Mouse (Mus musculus) CH12.LX (cell line): ENCODE data around the gene Cdc37. TPM values are rescaled to one million over a fixed set of nuclear protein-coding genes. Genes with fewer than 3 reads are reported as not detected.

ENCODE experiments used
- DNase-seq: peaks from one replicate; pipeline ENCODE4 v3.0.0-alpha.2; 2013; ENCODE audit errors: extremely low read depth
- H3K27ac ChIP-seq: 2 replicates; pipeline ENCODE4 v1.5.1; 2012; ENCODE audit warnings: low read depth, mild to moderate bottlenecking, control low read depth, moderate library complexity; ENCODE audit not compliant: insufficient read depth
- H3K27me3 ChIP-seq: replicated peaks from 2 replicates; pipeline ENCODE3; 2012; ENCODE audit warnings: inconsistent platforms
- H3K36me3 ChIP-seq, 2 experiments: replicated peaks in 1 of 2; 2 replicates each; pipeline versions ENCODE3 to v1.6.1; 2012; ENCODE audit warnings: inconsistent platforms in 1 of 2, low read length in 1 of 2, mild to moderate bottlenecking in 1 of 2, mixed read lengths in 1 of 2, moderate library complexity in 1 of 2; ENCODE audit not compliant: control insufficient read depth in 1 of 2, insufficient read depth in 1 of 2
- H3K4me1 ChIP-seq, 2 experiments: 2 replicates each; pipeline ENCODE4 v1.6.1; 2012; ENCODE audit warnings: inconsistent platforms in 1 of 2, moderate library complexity in 1 of 2; ENCODE audit not compliant: insufficient read depth in 2 of 2, control insufficient read depth in 1 of 2
- H3K4me2 ChIP-seq: 2 replicates; pipeline ENCODE4 v1.6.1; 2012; ENCODE audit warnings: low read depth, mild to moderate bottlenecking, control low read depth; ENCODE audit not compliant: poor library complexity, insufficient read depth, severe bottlenecking
- H3K4me3 ChIP-seq, 3 experiments: fragments of 150-350 bp in 1 of 3; sonication (generic) in 1 of 3; replicated peaks in 1 of 3; 2 replicates each; pipeline versions ENCODE3 to v1.5.1; 2011 to 2012; ENCODE audit warnings: low read depth in 2 of 3, low read length in 2 of 3, mild to moderate bottlenecking in 2 of 3, moderate library complexity in 2 of 3, control low read depth in 1 of 3, improper control_type of control experiment in 1 of 3, inconsistent platforms in 1 of 3, mixed read lengths in 1 of 3; ENCODE audit not compliant: poor library complexity in 1 of 3
- H3K79me2 ChIP-seq: replicated peaks from 2 replicates; pipeline ENCODE4 v1.6.1; 2012; ENCODE audit warnings: mild to moderate bottlenecking, moderate library complexity; ENCODE audit not compliant: control insufficient read depth, poor library complexity, insufficient read depth, severe bottlenecking; ENCODE audit errors: extremely low read depth
- H3K9ac ChIP-seq: 2 replicates; pipeline ENCODE4 v1.6.1; 2012; ENCODE audit warnings: low read depth, mild to moderate bottlenecking, control low read depth, moderate library complexity; ENCODE audit not compliant: insufficient read depth
- H3K9me3 ChIP-seq: replicated peaks from 2 replicates; pipeline ENCODE3; 2012; ENCODE audit warnings: low read length, inconsistent platforms, mixed read lengths
- BHLHE40 ChIP-seq: IDR thresholded peaks from 2 replicates; pipeline ENCODE4 v1.6.1; 2011; ENCODE audit warnings: mild to moderate bottlenecking, low read depth, low read length, improper control_type of control experiment
- CHD1 ChIP-seq: IDR thresholded peaks from 2 replicates; pipeline ENCODE4 v1.6.1; 2012; ENCODE audit warnings: low read depth, low read length, improper control_type of control experiment, inconsistent platforms
- CTCF ChIP-seq, 2 experiments: IDR thresholded peaks in 1 of 2; conservative IDR thresholded peaks in 1 of 2; 2 replicates each; pipeline ENCODE4 v1.5.1; 2011 to 2012; ENCODE audit warnings: low read depth in 2 of 2, low read length in 2 of 2, improper control_type of control experiment in 1 of 2, inconsistent platforms in 1 of 2, mild to moderate bottlenecking in 1 of 2, moderate library complexity in 1 of 2
- ELF1 ChIP-seq: IDR thresholded peaks from 2 replicates; pipeline ENCODE4 v1.6.1; 2014; ENCODE audit warnings: low read depth, mild to moderate bottlenecking, inconsistent platforms, low read length, improper control_type of control experiment
- EP300 ChIP-seq: IDR thresholded peaks from 2 replicates; pipeline ENCODE4 v1.6.1; 2011; ENCODE audit warnings: low read length, improper control_type of control experiment
- ETS1 ChIP-seq: conservative IDR thresholded peaks from 2 replicates; pipeline ENCODE4 v1.6.1; 2012; ENCODE audit warnings: low read depth, mild to moderate bottlenecking, inconsistent platforms, low read length, improper control_type of control experiment, moderate library complexity
- GABPA ChIP-seq: IDR thresholded peaks from 2 replicates; pipeline ENCODE4 v1.6.1; 2012; ENCODE audit warnings: low read depth, low read length, improper control_type of control experiment, inconsistent platforms; ENCODE audit not compliant: insufficient replicate concordance
- HCFC1 ChIP-seq: IDR thresholded peaks from 2 replicates; pipeline ENCODE4 v1.6.1; 2012; ENCODE audit warnings: low read depth, mild to moderate bottlenecking, inconsistent platforms, low read length, improper control_type of control experiment
- IRF4 ChIP-seq: IDR thresholded peaks from 2 replicates; pipeline ENCODE4 v1.6.1; 2014; ENCODE audit warnings: low read depth, mild to moderate bottlenecking, inconsistent platforms, low read length, improper control_type of control experiment
- KAT2A ChIP-seq: IDR thresholded peaks from 2 replicates; pipeline ENCODE4 v1.6.1; 2012; ENCODE audit warnings: low read length, improper control_type of control experiment, inconsistent platforms; ENCODE audit not compliant: insufficient replicate concordance
- MAFK ChIP-seq: IDR thresholded peaks from 2 replicates; pipeline ENCODE4 v1.6.1; 2011; ENCODE audit warnings: low read length, improper control_type of control experiment; ENCODE audit not compliant: insufficient replicate concordance
- MAX ChIP-seq: IDR thresholded peaks from 2 replicates; pipeline ENCODE4 v1.6.1; 2011; ENCODE audit warnings: low read length, improper control_type of control experiment
- MAZ ChIP-seq: IDR thresholded peaks from 2 replicates; pipeline ENCODE4 v1.6.1; 2012; ENCODE audit warnings: low read depth, mild to moderate bottlenecking, inconsistent platforms, low read length, improper control_type of control experiment, moderate library complexity
- MEF2A ChIP-seq: IDR thresholded peaks from 2 replicates; pipeline ENCODE4 v1.6.1; 2014; ENCODE audit warnings: low read depth, mild to moderate bottlenecking, inconsistent platforms, low read length, improper control_type of control experiment, borderline replicate concordance
- MYC ChIP-seq: IDR thresholded peaks from 2 replicates; pipeline ENCODE4 v1.6.1; 2011; ENCODE audit warnings: low read depth, mild to moderate bottlenecking, improper control_type of control experiment, low read length
- NRF1 ChIP-seq: IDR thresholded peaks from 2 replicates; pipeline ENCODE4 v1.6.1; 2014; ENCODE audit warnings: low read depth, mild to moderate bottlenecking, inconsistent platforms, low read length, improper control_type of control experiment, moderate library complexity
- PAX5 ChIP-seq: IDR thresholded peaks from 2 replicates; pipeline ENCODE4 v1.6.1; 2012; ENCODE audit warnings: low read length, inconsistent platforms, mixed read lengths
- POLR2A ChIP-seq: IDR thresholded peaks from 2 replicates; pipeline ENCODE4 v1.6.1; 2011; ENCODE audit warnings: low read depth, mild to moderate bottlenecking, improper control_type of control experiment, low read length
- RAD21 ChIP-seq: IDR thresholded peaks from 2 replicates; pipeline ENCODE4 v1.6.1; 2011; ENCODE audit warnings: low read depth, mild to moderate bottlenecking, low read length, improper control_type of control experiment, moderate library complexity
- SIN3A ChIP-seq: IDR thresholded peaks from 2 replicates; pipeline ENCODE4 v1.6.1; 2012; ENCODE audit warnings: low read length, improper control_type of control experiment, inconsistent platforms
- SMC3 ChIP-seq: IDR thresholded peaks from 2 replicates; pipeline ENCODE4 v1.6.1; 2011; ENCODE audit warnings: low read depth, low read length, improper control_type of control experiment
- USF2 ChIP-seq: conservative IDR thresholded peaks from 2 replicates; pipeline ENCODE4 v1.6.1; 2011; ENCODE audit warnings: low read depth, low read length, improper control_type of control experiment
- dilution Hi-C: fragments of 300-500 bp; cut with MboI; formaldehyde crosslinking; loops from 2 replicates; pipeline ENCODE4 v1.14.3; 2020; ENCODE audit warnings: low sequenced_read_pairs; ENCODE audit not compliant: extremely low pct_unique_long_range_greater_than_20kb, extremely low pct_ligation_motif_present
- in situ Hi-C: fragments of 300-500 bp; cut with MboI; formaldehyde crosslinking; loops from 3 replicates; pipeline ENCODE4 v1.14.3; 2019; ENCODE audit warnings: low sequenced_read_pairs, low pct_ligation_motif_present, low pct_unique_long_range_greater_than_20kb, mixed read lengths
- polyA plus RNA-seq: library from polyadenylated mRNA; unstranded; fragments of >175 nt; gene quantifications from 2 replicates; pipeline ENCODE4 v1.2.1, GENCODE M21; 2012; ENCODE audit warnings: low read depth; ENCODE audit not compliant: insufficient read length
- total RNA-seq, 2 experiments: library from RNA; depleted of rRNA; stranded (reverse); fragments of 300-350 nt in 1 of 2; fragments of >200 nt in 1 of 2; gene quantifications; 2 replicates each; pipeline ENCODE4 v1.2.3; 2012 to 2014

Cdc37 gene
- total and polyA plus RNA-seq, 3 experiments = 87.2 to 447 (median 230) TPM

DNA sequence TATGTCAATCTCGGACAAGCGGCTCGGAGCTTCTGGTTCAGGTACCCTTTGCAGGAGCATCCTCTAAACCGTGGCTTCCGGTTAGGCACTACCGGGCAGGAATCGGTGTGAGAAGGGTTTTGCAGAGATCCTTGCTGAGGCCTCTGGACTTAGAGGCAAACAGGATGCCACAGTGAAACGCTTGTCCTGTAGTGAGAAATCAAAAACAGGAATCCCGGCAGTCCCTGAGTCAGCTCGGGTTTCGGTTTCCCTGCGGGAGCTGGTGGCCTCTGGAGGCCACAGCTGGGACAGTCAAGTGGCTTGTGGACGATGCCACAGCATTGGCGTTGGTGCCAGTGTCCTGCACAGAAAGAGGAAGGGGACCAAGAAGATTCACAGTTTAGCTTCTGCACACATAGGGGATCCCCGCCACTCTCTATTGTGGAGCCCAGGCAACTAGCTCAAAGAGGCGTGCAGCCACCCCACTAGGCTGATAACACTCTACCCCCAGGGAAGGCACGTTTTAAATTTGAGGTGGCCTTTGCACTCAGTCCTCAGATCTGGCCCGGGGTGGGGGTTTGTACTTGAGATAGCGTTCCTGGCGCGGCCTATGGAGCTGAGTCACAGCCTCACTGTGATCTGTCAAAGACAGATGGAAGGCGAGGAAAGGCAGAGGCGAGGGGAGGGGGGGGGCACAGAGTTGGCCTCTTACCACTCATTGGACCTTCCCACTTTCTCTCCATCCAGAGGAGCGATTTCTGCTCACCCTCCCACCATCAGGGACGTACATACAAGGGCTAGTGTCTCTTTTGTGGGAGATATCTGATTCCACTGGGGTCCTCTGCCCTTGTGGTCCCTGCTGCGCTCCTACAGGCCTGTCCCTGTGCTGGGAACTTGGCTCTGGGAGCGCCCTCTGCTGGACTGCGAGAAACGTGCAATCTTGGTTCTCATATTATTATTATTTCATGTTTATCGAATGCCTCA, 18.7 kb upstream of the Cdc37 start:
- Histone ChIP-seq H3K9ac (peak overlapping the region; percentile 53), H3K79me2 (no peaks in the 10 kb centered on the region), H3K4me1 (peaks cover 19 to 38% of the 10 kb centered on the region in 2 experiments), H3K4me3 (peak overlapping the region; percentile 31 to 58 (median 54)), H3K4me2 (peak overlapping the region; percentile 51), H3K9me3 (peaks cover 12% of the 10 kb centered on the region), H3K27me3 (no peaks in the 10 kb centered on the region), H3K36me3 (peaks cover 0 to 21% of the 10 kb centered on the region in 2 experiments), H3K27ac (peak overlapping the region; percentile 53)
- no peak for TF ChIP-seq CHD1
- TF ChIP-seq KAT2A = no peak
- TF ChIP-seq MAZ = 0 out of 2 replicates have a peak, but pooled peaks have one; percentile 10
- no peak for TF ChIP-seq MAFK
- TF ChIP-seq CTCF (conservative IDR thresholded peaks at IDR 0.05 in 1 of 2, IDR thresholded peaks at IDR 0.05 in 1 of 2; ENCODE audit: low read depth in 2 of 2, low read length in 2 of 2) = peak; percentile 82 to 91
- no peak for TF ChIP-seq HCFC1
- 0 out of 2 replicates have a peak, but pooled peaks have one; percentile 16 for TF ChIP-seq ETS1
- no peak for TF ChIP-seq MAX
- TF ChIP-seq USF2 = no peak
- no peak for TF ChIP-seq EP300
- no peak for TF ChIP-seq ELF1
- TF ChIP-seq IRF4 = peak; percentile 23; the same call in 1 of the 2 replicates
- no peak for TF ChIP-seq BHLHE40
- 0 out of 2 replicates have a peak, but pooled peaks have one; percentile 30 for TF ChIP-seq MYC
- TF ChIP-seq GABPA = no peak
- no peak for TF ChIP-seq POLR2A
- 0 out of 2 replicates have a peak, but pooled peaks have one; percentile 20 for TF ChIP-seq SIN3A
- peak; percentile 72 for TF ChIP-seq SMC3
- no peak for TF ChIP-seq NRF1
- peak; percentile 52 for TF ChIP-seq RAD21
- no peak; the same call in 1 of the 2 replicates for TF ChIP-seq MEF2A
- no peak for TF ChIP-seq PAX5
- dilution Hi-C loops = no loop called here
- DNase-seq = peak; percentile 84
- in situ Hi-C loops = no loop called here
